Mouse (Mus musculus) forebrain, embryonic 16.5 days (tissue): Measurements from ENCODE around the gene Gse1. TPM values are rescaled to one million over a fixed set of nuclear protein-coding genes. Genes with fewer than 3 reads are reported as not detected.

ENCODE experiments used
- ATAC-seq: fragments of 200-750 bp; cut with Nextera tagmentation; 2 replicates; pipeline ENCODE4 v1.8.0; 2017; ENCODE audit warnings: mild to moderate bottlenecking, moderate library complexity
- H3K27ac ChIP-seq: fragments of 300-500 bp; sonication (generic); 2 replicates; pipeline ENCODE4 v1.5.1; 2014; ENCODE audit warnings: low read length, control low read depth
- H3K27me3 ChIP-seq: fragments of 300-500 bp; sonication (generic); replicated peaks from 2 replicates; pipeline ENCODE4 v1.6.1; 2014; ENCODE audit warnings: low read length; ENCODE audit not compliant: control insufficient read depth, insufficient read depth
- H3K36me3 ChIP-seq: fragments of 300-500 bp; sonication (generic); 2 replicates; pipeline ENCODE4 v1.6.1; 2014; ENCODE audit not compliant: control insufficient read depth, insufficient read depth
- H3K4me1 ChIP-seq: fragments of 300-500 bp; sonication (generic); replicated peaks from 2 replicates; pipeline ENCODE4 v1.6.1; 2014; ENCODE audit warnings: low read length; ENCODE audit not compliant: control insufficient read depth, insufficient read depth
- H3K4me2 ChIP-seq: fragments of 300-500 bp; sonication (generic); 2 replicates; pipeline ENCODE4 v1.6.1; 2014; ENCODE audit warnings: mild to moderate bottlenecking, low read length, control low read depth
- H3K4me3 ChIP-seq: fragments of 300-500 bp; sonication (generic); replicated peaks from 2 replicates; pipeline ENCODE4 v1.5.1; 2014; ENCODE audit warnings: mild to moderate bottlenecking, low read length, control low read depth
- H3K9ac ChIP-seq: fragments of 300-500 bp; sonication (generic); replicated peaks from 2 replicates; pipeline ENCODE4 v1.6.1; 2014; ENCODE audit warnings: low read depth, low read length, control low read depth
- H3K9me3 ChIP-seq: fragments of 300-500 bp; sonication (generic); 2 replicates; pipeline ENCODE4 v1.6.1; 2016; ENCODE audit warnings: low read length; ENCODE audit not compliant: control insufficient read depth
- WGBS: fragments of 180-500 bp; shearing (Covaris S2); extraction: QIAGEN DNeasy Blood & Tissue Kit; methylation state at CpG from one replicate; pipeline ENCODE4 v1.1.7; 2014; 5-methylcytosine and 5-hydroxymethylcytosine counted together
- polyA plus RNA-seq: library from polyadenylated mRNA; unstranded; fragments of >200 nt; fragmentation: Nextera tagmentation; extraction: Ambion mirVana; gene quantifications from 2 replicates; pipeline ENCODE4 v1.2.1, GENCODE M21; 2015

Gse1 gene
- polyA plus RNA-seq, 1 experiment from 2014 or later: 34.9 TPM

- H3K9ac ChIP-seq: peak overlapping the region; percentile 41
- H3K4me1 ChIP-seq: peaks cover 52% of the 10 kb centered on the region
- ATAC-seq: no peak
Measured at GRCm38 (mm10) chr8:120374070-120374469, 145.8 kb downstream of the Gse1 start.

GRCm38 (mm10) chr8:120374514-120374913 lies 146.3 kb downstream of the Gse1 start:
- Histone ChIP-seq H3K4me1 (peaks cover 50% of the 10 kb centered on the region), H3K36me3 (no peaks in the 10 kb centered on the region), H3K4me3 (no peak overlapping the region), H3K27me3 (no peaks in the 10 kb centered on the region), H3K9ac (peak overlapping the region; percentile 41), H3K4me2 (no peak overlapping the region), H3K27ac (peak overlapping the region; percentile 56), H3K9me3 (no peaks in the 10 kb centered on the region)
- no peak; the same call in 1 of the 2 replicates for ATAC-seq
- 34% methylated on average over 9 of the region's 9 CpGs for WGBS

More at GRCm38 (mm10) chr8:120374070-120374469, 145.8 kb downstream of the Gse1 start:
- 50% methylated on average over 1 of the region's 1 CpGs for WGBS
- H3K27me3 ChIP-seq: no peaks in the 10 kb centered on the region
- H3K36me3 ChIP-seq: no peaks in the 10 kb centered on the region
- H3K4me3 ChIP-seq: no peak overlapping the region
- no peak overlapping the region for H3K4me2 ChIP-seq
- H3K9me3 ChIP-seq: no peaks in the 10 kb centered on the region
- H3K27ac ChIP-seq: peak overlapping the region; percentile 56

GRCm38 (mm10) chr8:120375170-120375569 lies 146.9 kb downstream of the Gse1 start:
- Histone ChIP-seq H3K4me3 (no peak overlapping the region), H3K9me3 (no peaks in the 10 kb centered on the region), H3K27ac (no peak overlapping the region; the same call in 1 of the 2 replicates), H3K4me1 (peaks cover 50% of the 10 kb centered on the region), H3K4me2 (no peak overlapping the region), H3K9ac (no peak overlapping the region), H3K27me3 (no peaks in the 10 kb centered on the region), H3K36me3 (no peaks in the 10 kb centered on the region)
- peak; percentile 47; the same call in 1 of the 2 replicates for ATAC-seq
- 29% methylated on average over 5 of the region's 5 CpGs for WGBS

GRCm38 (mm10) chr8:120376215-120376614 lies 148.0 kb downstream of the Gse1 start:
- Histone ChIP-seq H3K27me3 (no peaks in the 10 kb centered on the region), H3K36me3 (no peaks in the 10 kb centered on the region), H3K4me2 (no peak overlapping the region), H3K4me1 (peaks cover 56% of the 10 kb centered on the region), H3K27ac (peak overlapping the region; percentile 30), H3K9me3 (no peaks in the 10 kb centered on the region), H3K9ac (no peak overlapping the region), H3K4me3 (no peak overlapping the region)
- no peak for ATAC-seq
- WGBS: 30% methylated on average over 4 of the region's 4 CpGs

- 0 out of 2 replicates have a peak overlapping the region, but pooled peaks have one; percentile 6 for H3K27ac ChIP-seq
- H3K9ac ChIP-seq: peak overlapping the region; percentile 22; the same call in 1 of the 2 replicates
Measured at GRCm38 (mm10) chr8:120376847-120377802, 148.9 kb downstream of the Gse1 start.

GRCm38 (mm10) chr8:120377803-120378189 lies 149.5 kb downstream of the Gse1 start:
- H3K4me1 ChIP-seq: peaks cover 72% of the 10 kb centered on the region
- 72% methylated on average over 7 of the region's 7 CpGs for WGBS
- ATAC-seq: no peak
- H3K36me3 ChIP-seq: no peaks in the 10 kb centered on the region
- no peaks in the 10 kb centered on the region for H3K27me3 ChIP-seq
- H3K4me3 ChIP-seq: no peak overlapping the region
- H3K9me3 ChIP-seq: no peaks in the 10 kb centered on the region
- no peak overlapping the region for H3K4me2 ChIP-seq
- no peak overlapping the region for H3K9ac ChIP-seq
- H3K27ac ChIP-seq: no peak overlapping the region

More at GRCm38 (mm10) chr8:120376847-120377802, 148.9 kb downstream of the Gse1 start:
- H3K36me3 ChIP-seq: no peaks in the 10 kb centered on the region
- no peak overlapping the region for H3K4me2 ChIP-seq
- no peak for ATAC-seq
- H3K9me3 ChIP-seq: no peaks in the 10 kb centered on the region
- no peaks in the 10 kb centered on the region for H3K27me3 ChIP-seq
- WGBS: 44% methylated on average over 22 of the region's 22 CpGs
- no peak overlapping the region for H3K4me3 ChIP-seq
- peaks cover 65% of the 10 kb centered on the region for H3K4me1 ChIP-seq

- no peaks in the 10 kb centered on the region for H3K27me3 ChIP-seq
- H3K4me1 ChIP-seq: peaks cover 77% of the 10 kb centered on the region
- no peak for ATAC-seq
- H3K36me3 ChIP-seq: no peaks in the 10 kb centered on the region
- WGBS: 22% methylated on average over 15 of the region's 16 CpGs
- H3K9me3 ChIP-seq: no peaks in the 10 kb centered on the region
- no peak overlapping the region for H3K27ac ChIP-seq
- no peak overlapping the region for H3K4me3 ChIP-seq
- H3K9ac ChIP-seq: no peak overlapping the region
- no peak overlapping the region for H3K4me2 ChIP-seq
Measured at GRCm38 (mm10) chr8:120378306-120378705, 150.1 kb downstream of the Gse1 start.

- Histone ChIP-seq H3K9me3 (no peaks in the 10 kb centered on the region), H3K27ac (no peak overlapping the region), H3K36me3 (no peaks in the 10 kb centered on the region), H3K4me2 (no peak overlapping the region), H3K4me1 (peaks cover 82% of the 10 kb centered on the region), H3K27me3 (no peaks in the 10 kb centered on the region), H3K4me3 (no peak overlapping the region), H3K9ac (no peak overlapping the region)
- no peak for ATAC-seq
- 53% methylated on average over 3 of the region's 3 CpGs for WGBS
Measured at GRCm38 (mm10) chr8:120379015-120379414, 150.8 kb downstream of the Gse1 start.

GRCm38 (mm10) chr8:120381865-120382264 lies 153.6 kb downstream of the Gse1 start:
- peaks cover 56% of the 10 kb centered on the region for H3K4me1 ChIP-seq
- ATAC-seq: no peak
- WGBS: 20% methylated on average over 4 of the region's 4 CpGs

More at GRCm38 (mm10) chr8:120381865-120382264, 153.6 kb downstream of the Gse1 start:
- Histone ChIP-seq H3K4me3 (no peak overlapping the region), H3K4me2 (no peak overlapping the region), H3K36me3 (no peaks in the 10 kb centered on the region), H3K27me3 (no peaks in the 10 kb centered on the region), H3K9ac (0 out of 2 replicates have a peak overlapping the region, but pooled peaks have one; percentile 2), H3K9me3 (no peaks in the 10 kb centered on the region), H3K27ac (peak overlapping the region; percentile 87)
